Mouse (Mus musculus): ENCODE data around the gene Farsb. TPM values are rescaled to one million over a fixed set of nuclear protein-coding genes. Genes with fewer than 3 reads are reported as not detected.

Gene Farsb
- polyA plus RNA-seq (2014; fragmentation: Nextera tagmentation; extraction: Ambion mirVana): 204 and 227 TPM in 2 replicates

DNA sequence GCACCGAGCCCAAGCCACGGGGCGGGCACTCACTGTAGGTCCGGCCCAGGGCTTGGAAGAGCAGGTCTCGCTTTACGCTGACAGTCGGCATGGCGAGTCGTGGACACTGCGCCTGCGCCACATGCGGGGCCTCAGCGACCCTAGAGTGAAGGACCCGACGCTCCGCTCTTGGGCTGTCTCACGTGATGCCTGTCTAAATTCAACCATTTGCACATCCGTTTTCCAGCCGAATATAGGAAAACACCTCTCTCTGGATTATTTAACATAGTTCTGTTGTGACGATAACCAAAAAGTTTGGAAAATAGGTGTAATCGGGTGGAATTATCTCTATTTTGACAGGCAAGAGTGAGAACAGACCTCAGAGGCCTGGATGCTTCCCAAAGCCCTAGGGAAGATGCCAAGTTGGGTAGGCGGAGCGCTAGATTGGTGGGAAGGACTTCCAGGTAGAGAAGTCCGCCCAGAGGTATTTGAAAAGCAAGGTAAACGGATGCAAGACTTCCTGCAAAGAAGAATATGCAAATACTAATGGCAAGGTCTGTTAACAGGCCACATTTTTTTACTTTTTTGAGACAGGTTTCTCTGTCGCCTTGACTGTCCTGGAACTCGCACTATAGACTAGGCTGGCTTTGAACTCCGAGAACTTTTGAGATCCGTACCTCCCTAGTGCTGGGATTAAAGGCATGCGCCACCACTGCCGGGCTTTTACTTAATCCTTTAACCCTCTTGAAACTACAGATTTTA lies at the start of gene Farsb:
TSS of gene Farsb (minus strand) at position 146 of the 741 bp plus-strand sequence.
- H3K4me3 ChIP-seq (ENCODE audit: low read depth, low read length): peak within 1 kb of the TSS; percentile 90

GRCm38 (mm10) chr1:78538396-78538795 lies 49.7 kb upstream of the Farsb start:
- H3K4me1 ChIP-seq (replicated peaks; ENCODE audit: control insufficient read depth, insufficient read depth, low read length): 0 out of 2 replicates have a peak, but pooled peaks cover 2% of the 10 kb centered on the region
- 72% methylated on average over 5 of the region's 5 CpGs for WGBS

More for the DNA sequence above, at the start of gene Farsb:
- Histone ChIP-seq H3K4me1 (replicated peaks; ENCODE audit: control insufficient read depth, insufficient read depth, low read length) (peaks cover 11% of the 10 kb centered on the region), H3K36me3 (ENCODE audit: control insufficient read depth, insufficient read depth, low read length) (no peaks in the 10 kb centered on the region), H3K27ac (ENCODE audit: low read depth, low read length) (peak within 1 kb of the TSS; percentile 49), H3K4me2 (peak within 1 kb of the TSS; percentile 73), H3K9ac (ENCODE audit: low read depth, low read length) (peak within 1 kb of the TSS; percentile 88), H3K9me3 (ENCODE audit: control insufficient read depth, low read length) (no peaks in the 10 kb centered on the region), H3K27me3 (replicated peaks; ENCODE audit: control insufficient read depth, insufficient read depth, low read length) (no peaks in the 10 kb centered on the region)
- under 1% methylated on average over 31 of the region's 31 CpGs for WGBS
- peak; percentile 96 for ATAC-seq (replicated peaks; ENCODE audit: low FRiP score)
- DNase-seq (ENCODE audit: low spot score): peak; percentile 84

GRCm38 (mm10) chr1:78537494-78538010 lies 48.9 kb upstream of the Farsb start:
- Histone ChIP-seq H3K36me3 (ENCODE audit: control insufficient read depth, insufficient read depth, low read length) (no peaks in the 10 kb centered on the region), H3K9me3 (ENCODE audit: control insufficient read depth, low read length) (no peaks in the 10 kb centered on the region), H3K4me2 (peak overlapping the region; percentile 63), H3K27me3 (replicated peaks; ENCODE audit: control insufficient read depth, insufficient read depth, low read length) (no peaks in the 10 kb centered on the region), H3K27ac (ENCODE audit: low read depth, low read length) (no peak overlapping the region), H3K9ac (ENCODE audit: low read depth, low read length) (no peak overlapping the region), H3K4me3 (ENCODE audit: low read depth, low read length) (peak overlapping the region; percentile 26), H3K4me1 (replicated peaks; ENCODE audit: control insufficient read depth, insufficient read depth, low read length) (0 out of 2 replicates have a peak, but pooled peaks cover 2% of the 10 kb centered on the region)
- WGBS: 23% methylated on average over 16 of the region's 16 CpGs
- DNase-seq (ENCODE audit: low spot score): peak; percentile 37
- peak; percentile 78 for ATAC-seq (replicated peaks; ENCODE audit: low FRiP score)

More at GRCm38 (mm10) chr1:78538396-78538795, 49.7 kb upstream of the Farsb start:
- Histone ChIP-seq H3K27me3 (replicated peaks; ENCODE audit: control insufficient read depth, insufficient read depth, low read length) (no peaks in the 10 kb centered on the region), H3K9me3 (ENCODE audit: control insufficient read depth, low read length) (no peaks in the 10 kb centered on the region), H3K27ac (ENCODE audit: low read depth, low read length) (no peak overlapping the region), H3K4me3 (ENCODE audit: low read depth, low read length) (no peak overlapping the region), H3K4me2 (no peak overlapping the region), H3K36me3 (ENCODE audit: control insufficient read depth, insufficient read depth, low read length) (no peaks in the 10 kb centered on the region), H3K9ac (ENCODE audit: low read depth, low read length) (no peak overlapping the region)
- ATAC-seq (replicated peaks; ENCODE audit: low FRiP score) (no peak), DNase-seq (ENCODE audit: low spot score) (no peak)

GRCm38 (mm10) chr1:78536310-78537164 lies 47.8 kb upstream of the Farsb start:
- H3K4me2 ChIP-seq: peak overlapping the region; percentile 63
- no peak for ATAC-seq (replicated peaks; ENCODE audit: low FRiP score)
- 36% methylated on average over 19 of the region's 19 CpGs for WGBS

GRCm38 (mm10) chr1:78534428-78535150 lies 45.9 kb upstream of the Farsb start:
- peak; percentile 81 for ATAC-seq (replicated peaks; ENCODE audit: low FRiP score)
- Histone ChIP-seq H3K4me2 (no peak overlapping the region), H3K4me3 (ENCODE audit: low read depth, low read length) (no peak overlapping the region), H3K4me1 (replicated peaks; ENCODE audit: control insufficient read depth, insufficient read depth, low read length) (0 out of 2 replicates have a peak, but pooled peaks cover 2% of the 10 kb centered on the region), H3K9me3 (ENCODE audit: control insufficient read depth, low read length) (no peaks in the 10 kb centered on the region), H3K9ac (ENCODE audit: low read depth, low read length) (no peak overlapping the region), H3K27me3 (replicated peaks; ENCODE audit: control insufficient read depth, insufficient read depth, low read length) (no peaks in the 10 kb centered on the region), H3K36me3 (ENCODE audit: control insufficient read depth, insufficient read depth, low read length) (no peaks in the 10 kb centered on the region), H3K27ac (ENCODE audit: low read depth, low read length) (no peak overlapping the region)
- DNase-seq (ENCODE audit: low spot score): no peak
- 55% methylated on average over 9 of the region's 9 CpGs for WGBS

More at GRCm38 (mm10) chr1:78536310-78537164, 47.8 kb upstream of the Farsb start:
- Histone ChIP-seq H3K9ac (ENCODE audit: low read depth, low read length) (no peak overlapping the region), H3K4me3 (ENCODE audit: low read depth, low read length) (no peak overlapping the region), H3K27ac (ENCODE audit: low read depth, low read length) (no peak overlapping the region), H3K9me3 (ENCODE audit: control insufficient read depth, low read length) (no peaks in the 10 kb centered on the region), H3K36me3 (ENCODE audit: control insufficient read depth, insufficient read depth, low read length) (no peaks in the 10 kb centered on the region), H3K27me3 (replicated peaks; ENCODE audit: control insufficient read depth, insufficient read depth, low read length) (no peaks in the 10 kb centered on the region), H3K4me1 (replicated peaks; ENCODE audit: control insufficient read depth, insufficient read depth, low read length) (0 out of 2 replicates have a peak, but pooled peaks cover 2% of the 10 kb centered on the region)
- peak; percentile 45 for DNase-seq (ENCODE audit: low spot score)

DNA sequence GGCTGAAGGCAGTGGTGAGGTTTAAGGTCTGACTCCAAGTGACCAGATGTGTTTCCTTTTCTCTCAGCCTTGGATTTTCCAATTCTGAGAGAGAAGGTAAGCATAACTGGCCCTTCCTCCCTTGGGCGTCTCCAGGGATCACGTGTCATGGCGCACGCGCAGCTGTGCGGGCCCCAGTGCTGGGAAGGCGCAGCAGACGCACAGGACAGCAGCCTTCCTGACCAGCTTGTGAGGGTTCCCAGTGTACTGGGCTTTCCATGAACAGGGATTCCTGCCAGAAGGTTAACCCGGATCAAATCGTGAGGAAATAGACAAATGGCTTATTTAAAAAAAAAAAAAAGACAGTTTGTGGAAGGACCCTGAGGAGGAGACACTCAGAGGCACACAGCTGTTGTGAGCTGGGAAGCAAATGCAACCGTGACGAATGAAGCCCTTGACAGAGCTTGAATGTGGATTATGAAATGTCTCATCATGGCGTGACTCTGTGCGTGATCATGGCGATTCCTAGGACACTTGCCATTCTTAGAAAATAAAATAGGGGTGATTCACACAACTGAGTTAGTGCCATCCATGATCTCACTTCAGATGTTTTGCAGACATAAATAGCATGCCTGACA lies 43.6 kb upstream of the Farsb start:
- no peaks in the 10 kb centered on the region for H3K27me3 ChIP-seq (replicated peaks; ENCODE audit: control insufficient read depth, insufficient read depth, low read length)
- no peak overlapping the region for H3K9ac ChIP-seq (ENCODE audit: low read depth, low read length)
- 87% methylated on average over 15 of the region's 15 CpGs for WGBS
- no peaks in the 10 kb centered on the region for H3K4me1 ChIP-seq (replicated peaks; ENCODE audit: control insufficient read depth, insufficient read depth, low read length)
- H3K27ac ChIP-seq (ENCODE audit: low read depth, low read length): no peak overlapping the region
- no peaks in the 10 kb centered on the region for H3K9me3 ChIP-seq (ENCODE audit: control insufficient read depth, low read length)
- H3K4me2 ChIP-seq: no peak overlapping the region
- ATAC-seq (replicated peaks; ENCODE audit: low FRiP score): no peak
- no peak for DNase-seq (ENCODE audit: low spot score)
- no peaks in the 10 kb centered on the region for H3K36me3 ChIP-seq (ENCODE audit: control insufficient read depth, insufficient read depth, low read length)
- H3K4me3 ChIP-seq (ENCODE audit: low read depth, low read length): no peak overlapping the region

DNA sequence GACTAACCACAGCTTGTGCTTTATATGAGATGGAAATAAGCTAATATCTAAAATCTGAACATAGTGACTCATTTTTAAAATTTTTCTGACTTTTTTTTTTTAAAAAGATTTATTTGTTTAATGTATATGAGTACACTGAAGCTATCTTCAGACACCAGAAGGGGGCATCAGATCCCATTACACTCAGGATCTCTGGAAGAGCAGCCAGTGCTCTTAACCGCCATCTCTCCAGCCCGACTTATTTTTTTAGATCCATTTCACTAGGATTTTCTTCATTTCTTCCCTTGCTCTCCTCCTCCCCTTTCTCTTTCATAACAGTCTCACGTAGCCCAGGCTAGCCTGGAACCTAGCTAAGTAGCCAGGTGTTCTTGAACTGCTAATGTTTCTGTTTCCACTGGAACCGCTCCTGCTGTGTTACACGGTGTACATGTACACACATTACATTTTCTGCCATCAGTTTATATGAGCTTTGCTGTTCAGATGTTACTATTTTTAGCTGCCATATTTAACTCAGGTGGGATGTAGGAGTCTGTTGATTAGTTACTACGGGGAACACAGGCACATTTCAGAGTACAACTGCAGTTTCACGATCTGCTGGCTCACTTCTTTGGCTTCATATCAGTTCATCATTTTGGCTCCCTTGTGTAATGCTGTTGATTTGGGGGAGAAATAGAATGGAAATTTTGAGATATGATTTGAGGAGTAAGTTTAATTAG lies 42.0 kb upstream of the Farsb start:
- Histone ChIP-seq H3K4me3 (ENCODE audit: low read depth, low read length) (no peak overlapping the region), H3K27me3 (replicated peaks; ENCODE audit: control insufficient read depth, insufficient read depth, low read length) (no peaks in the 10 kb centered on the region), H3K9me3 (ENCODE audit: control insufficient read depth, low read length) (no peaks in the 10 kb centered on the region), H3K4me1 (replicated peaks; ENCODE audit: control insufficient read depth, insufficient read depth, low read length) (no peaks in the 10 kb centered on the region), H3K4me2 (no peak overlapping the region), H3K27ac (ENCODE audit: low read depth, low read length) (no peak overlapping the region), H3K9ac (ENCODE audit: low read depth, low read length) (no peak overlapping the region), H3K36me3 (ENCODE audit: control insufficient read depth, insufficient read depth, low read length) (no peaks in the 10 kb centered on the region)
- DNase-seq (ENCODE audit: low spot score) (no peak), ATAC-seq (replicated peaks; ENCODE audit: low FRiP score) (no peak)
- WGBS: 71% methylated on average over 7 of the region's 7 CpGs
